Mouse (Mus musculus) neural tube, embryonic 13.5 days (tissue): ENCODE data around the gene Reg1. TPM values are rescaled to one million over a fixed set of nuclear protein-coding genes. Genes with fewer than 3 reads are reported as not detected.

Source experiments
- ATAC-seq: fragments of 200-750 bp; cut with Nextera tagmentation; 2 replicates; pipeline ENCODE4 v1.8.0; 2017; ENCODE audit warnings: low read depth, mild to moderate bottlenecking, moderate TSS enrichment, moderate library complexity
- H3K27ac ChIP-seq: fragments of 300-500 bp; sonication (generic); replicated peaks from 2 replicates; pipeline ENCODE4 v1.5.1; 2015; ENCODE audit warnings: moderate library complexity, mild to moderate bottlenecking, inconsistent platforms
- H3K27me3 ChIP-seq: fragments of 300-500 bp; sonication (generic); 2 replicates; pipeline ENCODE4 v1.6.1; 2015; ENCODE audit warnings: mild to moderate bottlenecking, inconsistent platforms
- H3K36me3 ChIP-seq: fragments of 300-500 bp; sonication (generic); 2 replicates; pipeline ENCODE4 v1.6.1; 2015; ENCODE audit warnings: mild to moderate bottlenecking, inconsistent platforms
- H3K4me1 ChIP-seq: fragments of 300-500 bp; sonication (generic); replicated peaks from 2 replicates; pipeline ENCODE4 v1.6.1; 2015; ENCODE audit warnings: inconsistent platforms
- H3K4me2 ChIP-seq: fragments of 300-500 bp; sonication (generic); 2 replicates; pipeline ENCODE4 v1.6.1; 2015; ENCODE audit warnings: inconsistent platforms, mild to moderate bottlenecking, moderate library complexity
- H3K4me3 ChIP-seq: fragments of 300-500 bp; sonication (generic); 2 replicates; pipeline ENCODE4 v1.5.1; 2015; ENCODE audit warnings: mild to moderate bottlenecking, inconsistent platforms
- H3K9ac ChIP-seq: fragments of 300-500 bp; sonication (generic); 2 replicates; pipeline ENCODE4 v1.6.1; 2015; ENCODE audit warnings: moderate library complexity, mild to moderate bottlenecking, inconsistent platforms
- H3K9me3 ChIP-seq: fragments of 300-500 bp; sonication (generic); 2 replicates; pipeline ENCODE4 v1.6.1; 2016; ENCODE audit warnings: inconsistent platforms
- WGBS: fragments of 180-500 bp; shearing (Covaris S2); methylation state at CpG from one replicate; pipeline ENCODE4 v1.1.7; 2015; 5-methylcytosine and 5-hydroxymethylcytosine counted together
- polyA plus RNA-seq: library from polyadenylated mRNA; unstranded; fragments of >200 nt; fragmentation: Nextera tagmentation; extraction: Ambion mirVana; gene quantifications from 2 replicates; pipeline ENCODE4 v1.2.1, GENCODE M21; 2015

The Reg1 gene
- polyA plus RNA-seq, 1 experiment from 2014 or later = not detected

- no peaks in the 10 kb centered on the region for H3K27me3 ChIP-seq
- H3K4me2 ChIP-seq = no peak overlapping the region
- no peak overlapping the region for H3K27ac ChIP-seq
- no peak overlapping the region for H3K4me3 ChIP-seq
- H3K36me3 ChIP-seq = no peaks in the 10 kb centered on the region
- no peaks in the 10 kb centered on the region for H3K9me3 ChIP-seq
- WGBS = 87% methylated on average over 3 of the region's 3 CpGs
- no peaks in the 10 kb centered on the region for H3K4me1 ChIP-seq
- ATAC-seq = no peak
- H3K9ac ChIP-seq = no peak overlapping the region
Observed at GRCm38 (mm10) chr6:78469287-78469686, 46.8 kb downstream of the Reg1 start.

Other genes starting within 250 kb of the Reg1 start
- gene Reg3b, start 52.1 kb upstream of the Reg1 start, polyA plus RNA-seq = 1.1 and 1.3 TPM in 2 replicates
- not detected in 2 replicates for gene Reg3d, start 43.8 kb upstream of the Reg1 start, polyA plus RNA-seq
- gene Reg3a, start 42.0 kb upstream of the Reg1 start, polyA plus RNA-seq = not detected in 2 replicates
- gene Reg2, start 27.1 kb upstream of the Reg1 start, polyA plus RNA-seq = not detected in 2 replicates
- not detected in 2 replicates for gene Reg3g, start 46.2 kb downstream of the Reg1 start, polyA plus RNA-seq